Mouse (Mus musculus) spleen, postnatal 4 days (tissue): ENCODE results near the gene Anapc10.
"Not testable (repeated sequence)": the region's sequence is repeated elsewhere in the genome, so short reads cannot be mapped to it uniquely, and the experiment has no call there.

ENCODE experiments used
- DNase-seq, 2 experiments: peaks; one replicate each; pipeline ENCODE4 v3.0.0; 2022; ENCODE audit warnings: low spot score in 2 of 2

Anapc10 gene

DNA sequence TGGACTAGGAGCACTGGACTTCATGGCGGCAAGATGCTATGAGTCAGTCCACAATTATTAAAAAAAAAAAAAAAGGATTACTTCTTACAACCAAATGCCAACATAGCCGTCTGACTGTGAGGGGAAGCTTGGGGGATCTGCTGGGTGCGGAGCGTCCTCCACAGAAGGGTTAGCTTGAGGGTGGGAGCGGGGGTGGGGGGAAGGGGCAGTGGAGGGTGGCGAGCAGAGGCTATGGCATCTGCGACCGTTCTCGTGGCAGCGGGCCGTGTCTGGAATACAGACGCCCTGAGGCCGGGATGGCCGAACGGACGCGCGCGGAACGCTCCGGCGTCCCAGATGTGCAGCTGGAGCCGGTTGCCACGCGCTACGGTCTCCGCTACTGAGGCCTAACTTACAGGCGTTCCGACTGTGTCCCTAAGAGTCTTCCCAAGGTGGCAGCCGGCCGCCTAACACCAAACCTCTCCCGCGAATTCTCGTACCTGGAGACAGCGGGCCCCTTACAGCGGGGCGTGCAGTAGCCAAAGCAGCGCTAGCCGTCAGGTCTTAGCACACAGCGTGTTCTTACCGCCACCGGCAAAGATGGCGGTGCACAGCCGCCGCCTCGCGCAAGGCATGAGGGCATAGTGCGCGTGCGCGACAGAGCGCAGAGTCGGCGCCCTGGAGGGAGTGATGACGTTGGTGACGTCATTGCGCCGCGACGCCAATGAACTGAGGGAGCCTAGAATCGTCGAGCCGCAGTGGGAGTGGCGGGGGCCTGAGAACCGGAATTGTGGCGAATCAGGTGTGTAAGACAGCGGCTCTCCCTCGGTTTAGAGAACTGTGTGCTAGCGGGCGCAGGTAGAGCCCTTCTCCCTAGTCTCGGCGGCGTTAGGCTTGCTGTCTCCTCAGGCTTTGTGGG, at the start of gene Anapc10, which contains the start of gene Abce1:
TSS of gene Anapc10 (plus strand) at position 757 of the 898 bp plus-strand sequence.
TSS of gene Abce1 (minus strand) at position 677 of the 898 bp plus-strand sequence.
- DNase-seq = peak; percentile 98 to 99

DNA sequence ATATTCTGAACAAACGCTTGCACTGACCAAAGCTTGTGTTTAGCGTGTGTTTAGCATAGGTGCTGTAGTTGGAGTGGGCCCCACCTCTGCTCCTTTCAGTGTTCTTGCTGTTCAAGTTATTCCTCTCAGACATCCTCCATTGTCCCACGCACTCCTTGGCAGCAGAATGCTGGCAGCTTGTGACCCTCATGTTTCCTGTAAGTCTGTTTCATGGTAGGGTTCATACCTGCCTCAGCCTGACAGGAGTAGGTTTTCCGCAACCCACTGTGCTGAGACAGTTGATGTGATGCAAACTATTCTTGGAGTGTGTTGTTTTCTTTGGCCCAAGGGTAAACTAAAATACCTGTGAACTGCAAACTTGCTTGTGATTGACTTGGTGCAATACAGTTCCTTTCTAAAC, 35.2 kb upstream of the Anapc10 start:
- no peak for DNase-seq

DNA sequence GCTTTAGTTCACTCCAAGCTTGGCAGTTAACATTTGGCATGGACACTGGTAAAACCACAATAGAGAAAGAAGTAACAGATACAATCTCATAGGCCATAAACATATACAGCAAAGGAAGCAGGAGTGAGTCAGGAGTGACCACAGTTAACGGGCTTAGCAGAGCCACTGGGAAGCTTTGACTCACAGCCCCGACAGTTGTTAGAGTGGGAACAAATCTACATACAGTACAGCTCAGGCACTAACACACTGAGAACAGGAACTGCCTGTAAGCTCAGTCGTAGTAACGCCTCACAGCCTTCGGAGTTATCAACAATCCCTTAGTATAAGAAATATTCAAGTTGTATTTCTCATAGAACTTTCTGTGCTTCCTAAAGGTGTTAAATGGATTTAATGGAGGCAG, 32.6 kb upstream of the Anapc10 start:
- DNase-seq = no peak

DNA sequence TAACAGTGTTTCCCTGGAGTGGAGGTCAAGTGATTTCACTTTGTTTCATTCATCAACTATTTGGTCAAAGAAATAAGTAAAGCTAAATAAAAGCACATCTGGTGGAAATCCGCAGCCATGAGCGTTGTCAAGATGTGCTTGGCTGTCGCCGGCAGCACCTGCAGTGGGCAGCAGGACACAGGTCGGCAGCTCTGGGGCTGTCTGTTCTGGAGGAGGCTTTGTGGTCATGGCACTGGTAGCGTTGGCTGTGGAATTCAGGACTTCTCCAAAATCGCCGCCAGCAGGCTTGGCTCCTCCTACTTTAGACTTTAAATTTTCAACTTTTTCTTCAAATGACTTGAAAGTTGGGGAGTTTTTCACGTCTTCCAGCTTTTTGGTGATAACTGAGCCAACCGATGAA, 31.5 kb upstream of the Anapc10 start:
- DNase-seq = not testable (repeated sequence)

DNA sequence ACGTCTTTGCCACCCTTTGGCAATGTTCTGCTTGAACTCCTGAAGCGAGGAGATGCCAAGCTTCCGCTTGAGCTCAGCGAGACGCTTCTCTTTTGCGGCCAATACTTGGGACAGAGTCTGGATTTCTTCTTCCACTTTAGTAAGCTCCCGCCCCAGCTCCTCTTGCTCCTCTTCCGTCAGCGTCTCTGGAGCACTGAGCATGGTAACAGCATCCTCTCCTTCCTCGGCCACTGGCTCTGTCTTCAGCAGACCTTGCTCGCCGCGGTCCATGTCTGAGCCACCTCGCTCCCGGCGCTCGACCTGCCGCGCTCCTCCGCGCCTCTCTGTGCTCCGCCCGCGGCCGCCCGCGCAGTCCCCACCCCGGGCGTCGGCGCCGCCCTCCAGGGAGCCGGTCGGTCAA, 31.1 kb upstream of the Anapc10 start:
- DNase-seq = peak; percentile 16 to 66

DNA sequence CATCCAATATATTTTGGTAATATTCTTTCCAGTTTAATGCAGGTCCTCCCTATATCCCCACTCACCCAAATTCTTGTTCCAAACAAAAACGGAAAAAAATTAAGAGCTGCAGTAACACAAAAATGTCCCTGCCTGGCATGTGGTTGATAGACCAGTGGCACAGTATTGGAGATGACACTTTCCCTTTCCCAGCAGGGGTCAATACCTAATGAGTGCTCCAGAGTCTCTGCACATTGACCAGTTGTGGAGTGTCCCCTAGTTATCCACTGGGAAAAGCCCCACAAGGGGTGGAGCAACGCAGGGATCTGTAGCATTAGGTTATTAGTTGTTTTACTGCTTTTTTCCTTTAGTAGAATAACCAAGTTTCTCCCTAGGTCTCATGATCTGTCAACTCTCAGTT, 30.7 kb upstream of the Anapc10 start:
- DNase-seq = no peak

DNA sequence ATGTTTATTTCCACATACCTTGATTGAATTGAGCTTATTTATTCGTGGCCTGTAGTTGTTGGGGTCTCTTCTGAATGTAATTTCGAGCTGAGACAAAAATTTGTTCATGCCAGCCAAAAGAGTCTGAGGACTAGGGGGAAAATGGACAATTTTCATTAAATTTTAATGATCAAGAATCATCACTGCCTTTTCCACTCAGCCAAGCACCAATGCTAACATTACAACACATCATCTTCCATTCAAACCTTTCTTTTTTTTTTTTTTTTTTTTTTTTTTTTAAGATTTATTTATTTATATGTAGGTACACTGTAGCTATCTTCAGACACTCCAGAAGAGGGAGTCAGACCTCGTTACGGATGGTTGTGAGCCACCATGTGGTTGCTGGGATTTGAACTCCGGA, 25.7 kb upstream of the Anapc10 start:
- not testable (repeated sequence) for DNase-seq

DNA sequence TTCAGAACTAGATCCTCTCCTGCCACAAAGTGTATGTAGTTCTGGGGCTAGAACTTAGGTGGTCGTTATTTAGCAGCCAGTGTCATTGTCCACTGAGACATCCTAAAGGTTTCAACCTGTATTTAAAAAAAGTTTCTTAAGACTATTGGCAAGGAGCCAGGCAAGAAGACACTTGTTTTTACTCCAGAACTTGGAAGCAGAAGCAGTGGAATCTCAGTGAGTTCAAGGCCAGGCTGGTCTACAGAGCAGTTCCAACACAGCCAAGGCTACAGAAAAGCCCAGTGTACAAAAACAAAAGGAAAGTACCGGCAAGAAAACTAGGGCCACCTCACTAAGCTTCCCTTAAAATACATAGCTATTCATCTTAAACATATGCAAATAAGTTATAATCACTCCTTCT, 19.1 kb upstream of the Anapc10 start:
- DNase-seq = no peak

DNA sequence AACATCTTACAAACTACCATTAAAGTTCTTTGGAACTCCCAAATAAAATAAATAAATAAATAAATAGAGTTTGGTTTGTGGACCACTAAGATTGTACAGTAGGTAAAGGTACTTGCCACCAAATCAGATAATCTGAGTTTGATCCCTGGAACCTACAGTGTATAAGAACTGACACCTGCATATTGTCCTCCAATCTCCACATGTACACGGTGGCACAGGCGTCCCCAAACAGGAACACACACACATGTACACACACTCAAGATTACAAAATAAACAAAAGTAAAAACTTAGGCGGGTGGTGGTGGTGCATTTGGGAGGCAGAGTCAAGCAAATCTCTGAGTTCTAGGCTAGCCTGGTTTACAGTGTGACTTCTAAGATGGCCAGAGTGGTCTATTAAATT, 4.9 kb upstream of the Anapc10 start:
- DNase-seq = no peak

DNA sequence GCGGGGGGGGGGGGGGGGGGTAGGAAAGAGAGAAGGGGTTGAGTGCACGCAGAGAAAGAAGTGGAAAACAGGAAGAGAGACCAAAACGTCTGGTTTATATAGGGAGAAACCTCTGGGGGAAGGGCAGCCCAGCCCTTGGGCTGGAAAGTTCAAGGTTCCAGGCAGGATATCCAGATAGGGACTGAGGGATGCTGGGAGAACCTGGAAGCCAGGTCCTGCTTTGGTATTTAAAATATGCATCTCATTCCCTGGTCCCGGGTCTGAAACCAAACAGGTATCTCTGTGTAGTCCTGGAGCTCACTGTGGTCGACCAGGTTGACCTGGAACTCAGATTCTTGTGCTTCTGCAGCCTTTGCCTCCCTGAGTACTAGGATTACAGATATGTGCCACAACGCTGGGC, 1.1 kb downstream of the Anapc10 start:
- DNase-seq = no peak

DNA sequence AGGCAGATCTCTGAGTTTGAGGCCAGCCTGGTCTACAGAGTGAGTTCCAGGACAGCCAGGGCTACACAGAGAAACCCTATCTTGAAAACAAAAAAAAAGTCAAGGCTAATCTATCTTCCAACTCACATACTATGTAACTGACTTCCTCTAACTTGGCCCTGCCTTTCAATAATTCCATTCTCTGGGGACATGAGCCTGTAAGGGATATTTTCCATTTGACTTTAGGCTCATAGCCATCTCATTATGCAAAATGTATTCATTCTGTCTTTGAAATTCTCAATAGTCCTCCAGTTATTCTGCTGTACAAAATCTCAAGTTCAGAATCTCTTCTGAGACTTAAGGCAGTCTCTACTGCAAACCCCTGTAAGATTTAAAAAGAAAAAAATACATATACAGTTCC, 9.9 kb downstream of the Anapc10 start:
- no peak for DNase-seq

DNA sequence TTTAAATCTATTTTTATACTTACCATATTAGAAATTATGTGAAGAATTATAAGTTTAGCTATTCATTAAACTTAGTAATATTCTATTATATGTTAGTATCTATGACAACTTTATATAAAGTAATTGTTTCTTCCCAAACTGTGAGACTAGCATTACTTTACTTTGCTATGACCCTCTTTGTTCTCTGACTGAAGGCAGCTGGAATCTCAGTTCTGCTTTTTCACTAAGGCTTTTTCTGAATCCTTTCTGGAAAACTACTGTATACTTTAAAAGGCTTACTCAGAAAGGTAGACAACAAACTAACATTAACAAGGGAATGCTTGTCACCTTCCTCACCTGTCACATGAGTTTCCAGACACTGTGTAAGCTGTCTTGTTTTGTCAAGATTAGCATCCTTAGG, 11.7 kb downstream of the Anapc10 start:
- DNase-seq = no peak

DNA sequence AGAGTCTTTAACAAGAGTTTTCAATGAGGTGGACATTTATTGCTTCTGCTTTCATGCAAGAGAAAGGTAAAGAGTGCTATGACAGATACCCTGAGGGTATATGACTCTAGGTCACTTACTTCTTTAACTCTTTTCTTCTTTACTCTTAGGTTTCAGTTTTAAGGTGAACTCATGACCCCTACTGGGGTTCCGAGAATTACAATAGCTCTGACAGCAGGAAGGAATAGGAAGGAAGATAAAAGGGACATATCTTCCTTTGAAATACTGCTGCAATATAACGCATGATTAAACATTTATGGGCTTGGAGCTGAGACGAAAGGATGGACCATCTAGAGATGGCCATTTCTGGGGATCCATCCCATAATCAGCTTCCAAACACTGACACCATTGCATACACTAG, 13.0 kb downstream of the Anapc10 start:
- DNase-seq = no peak

DNA sequence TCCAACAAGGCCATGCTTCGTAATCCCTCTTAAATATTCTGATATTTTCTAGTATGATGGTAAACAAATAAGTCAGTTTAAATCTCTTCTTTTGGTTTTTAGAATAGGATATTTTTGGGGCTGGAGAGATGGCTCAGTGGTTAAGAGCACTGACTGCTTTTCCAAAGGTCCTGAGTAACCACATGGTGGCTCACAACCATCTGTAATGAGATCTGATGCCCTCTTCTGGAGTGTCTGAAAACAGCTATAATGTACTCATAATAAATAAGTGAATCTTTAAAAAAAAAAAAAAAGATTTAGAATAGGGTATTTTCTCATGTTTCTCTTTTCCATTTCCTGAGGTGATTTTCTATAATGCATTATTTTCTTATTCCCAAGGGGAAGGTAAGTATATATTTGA, 16.3 kb downstream of the Anapc10 start:
- no peak for DNase-seq

DNA sequence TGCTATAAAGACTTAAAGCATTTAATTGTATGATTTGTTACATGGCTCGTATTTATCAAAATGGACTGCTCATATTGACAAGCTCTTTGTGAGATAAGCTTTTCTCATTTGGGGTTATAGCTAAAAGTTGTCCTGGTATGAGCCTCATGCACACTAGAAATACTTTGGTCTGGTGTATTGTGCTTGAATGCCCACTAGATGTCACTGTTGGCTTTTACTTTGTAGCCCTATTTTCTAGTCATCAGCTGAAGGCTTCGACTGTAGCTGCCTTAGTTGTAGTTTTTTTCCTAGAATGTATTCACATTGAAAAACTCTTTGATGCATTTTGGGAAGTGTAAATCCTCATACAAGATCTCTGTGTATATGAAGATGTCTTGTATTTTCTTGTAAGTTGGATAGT, 22.7 kb downstream of the Anapc10 start:
- no peak for DNase-seq

DNA sequence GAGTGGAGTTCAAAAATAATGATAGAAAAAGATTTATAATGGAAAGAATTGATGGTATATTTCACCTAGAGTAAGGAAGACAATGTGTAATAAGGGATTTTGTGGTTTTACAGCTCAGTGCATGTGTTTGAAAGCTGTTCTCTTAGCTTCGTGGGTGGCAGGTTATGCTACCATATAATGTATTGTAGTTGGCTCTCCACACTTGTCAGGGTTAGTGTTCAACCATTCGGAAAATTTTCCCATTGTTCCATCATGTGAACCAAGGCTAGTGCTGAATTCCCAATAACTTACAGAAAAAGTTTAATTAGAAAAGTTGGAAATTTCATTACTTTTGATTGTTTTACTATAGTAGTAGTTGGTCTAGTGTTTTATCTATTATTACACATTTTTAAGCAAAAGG, 36.6 kb downstream of the Anapc10 start:
- DNase-seq = no peak

DNA sequence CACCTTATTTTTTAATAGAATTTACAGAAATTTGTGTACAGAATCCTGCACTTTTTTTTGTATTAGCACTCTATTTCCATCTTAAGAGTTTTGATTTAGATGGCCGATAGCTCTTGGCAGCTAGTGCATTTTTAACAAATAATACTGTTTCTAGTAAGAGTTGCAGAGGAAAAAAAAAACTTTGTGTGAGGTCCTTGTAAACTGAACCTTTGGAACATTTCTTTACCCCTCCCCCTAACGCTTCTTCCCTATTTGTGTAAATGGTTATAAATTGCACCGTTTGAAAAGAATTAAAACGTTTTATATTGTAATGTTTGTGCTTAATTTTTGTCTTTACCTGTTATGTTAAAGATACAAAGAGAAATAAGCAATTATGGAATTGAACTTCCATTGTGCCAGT, 37.0 kb downstream of the Anapc10 start:
- no peak for DNase-seq

DNA sequence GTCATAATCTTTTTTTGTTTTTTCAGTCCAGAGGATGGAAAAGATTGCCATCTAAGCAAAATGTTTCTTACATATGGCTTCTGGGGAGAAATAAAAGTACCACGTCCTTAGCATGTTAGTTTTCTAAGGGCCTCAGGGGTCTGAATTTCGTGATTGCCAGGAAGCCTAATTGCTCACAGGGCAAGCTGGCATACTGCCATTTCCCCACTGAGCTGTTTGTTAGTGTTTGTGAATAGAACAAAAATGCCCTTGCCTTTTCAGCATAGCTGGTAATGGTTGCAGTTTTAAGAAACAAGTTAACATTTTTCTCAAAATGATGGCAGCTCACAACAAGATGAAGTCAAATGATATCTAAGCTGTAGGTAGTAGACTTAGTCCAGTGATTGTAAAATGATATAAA, 38.7 kb downstream of the Anapc10 start:
- no peak for DNase-seq

DNA sequence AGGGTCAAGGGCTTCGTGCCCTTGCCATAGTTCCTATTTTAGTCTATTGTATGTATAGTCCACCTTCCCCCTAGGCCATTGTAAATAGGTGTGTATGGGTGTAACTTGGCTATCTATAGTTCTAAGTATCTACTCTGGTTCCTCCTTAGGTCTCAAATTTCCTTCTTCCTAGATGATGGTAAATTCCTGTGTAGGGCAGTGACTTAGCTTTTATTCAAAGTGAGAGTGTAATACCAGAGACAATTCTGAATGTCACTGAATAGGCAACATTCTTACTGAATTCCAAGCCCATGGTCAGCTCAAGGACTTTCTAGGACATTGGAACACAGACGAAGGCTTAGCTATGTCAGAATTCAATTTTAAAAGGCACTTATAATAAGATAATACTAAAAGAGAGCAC, 83.3 kb downstream of the Anapc10 start:
- DNase-seq = not testable (repeated sequence)

DNA sequence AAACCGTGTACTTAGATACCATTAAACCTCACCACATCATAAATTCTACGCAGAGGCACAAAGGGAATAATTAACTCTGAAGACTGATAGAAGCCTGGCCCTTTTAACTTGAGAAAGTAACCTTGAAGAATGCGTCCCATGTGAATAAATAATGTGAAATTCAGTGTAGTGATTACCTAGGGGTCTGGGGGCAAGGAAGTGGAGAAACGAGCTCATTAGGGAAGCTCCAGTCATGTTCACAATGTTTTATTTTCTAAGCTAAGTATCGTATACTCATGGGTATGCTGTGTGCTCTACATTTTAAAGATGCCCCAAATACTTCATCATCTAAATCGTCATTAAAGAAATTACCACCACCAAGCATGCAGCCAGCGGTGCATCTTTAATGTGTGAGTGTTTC, 85.1 kb downstream of the Anapc10 start:
- no peak for DNase-seq

DNA sequence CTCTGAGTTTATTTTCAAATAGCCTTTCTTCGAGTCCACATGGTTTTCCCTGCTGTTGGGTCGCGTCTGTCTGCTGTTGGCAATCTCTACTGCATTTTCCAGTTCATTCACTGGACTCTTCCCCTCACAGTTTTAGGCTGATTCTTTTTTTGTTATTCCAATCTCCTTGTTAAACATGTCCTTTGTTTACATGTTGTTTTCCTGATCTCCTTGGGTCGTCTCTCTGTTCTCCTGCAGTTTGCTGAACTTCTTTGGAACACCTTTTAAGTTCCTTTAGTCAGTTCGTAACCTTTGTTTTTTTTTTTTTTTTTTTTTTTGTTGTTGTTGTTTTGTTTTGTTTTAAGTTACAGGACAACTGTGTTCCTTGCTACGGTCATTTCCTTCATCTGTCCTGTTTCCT, 92.9 kb downstream of the Anapc10 start:
- DNase-seq = no peak

DNA sequence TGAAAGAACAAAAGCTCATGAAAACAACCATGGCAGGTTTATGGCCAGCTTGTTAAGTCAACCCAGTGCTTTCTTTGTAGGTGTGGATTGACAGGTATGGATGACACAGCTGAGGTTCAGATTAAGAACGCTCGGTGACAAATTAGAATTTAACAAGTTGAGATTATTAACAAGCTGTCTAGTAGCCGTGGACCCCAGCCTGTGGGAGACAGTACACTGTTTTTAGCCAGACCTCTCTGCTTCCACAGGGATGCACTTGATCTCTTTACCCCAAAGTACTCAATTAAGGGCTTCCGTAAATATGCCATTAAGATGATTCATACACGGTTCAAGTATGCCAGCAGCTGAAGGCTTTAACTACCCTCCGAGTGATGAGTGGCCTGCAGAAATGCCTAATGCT, 95.4 kb downstream of the Anapc10 start:
- no peak for DNase-seq

DNA sequence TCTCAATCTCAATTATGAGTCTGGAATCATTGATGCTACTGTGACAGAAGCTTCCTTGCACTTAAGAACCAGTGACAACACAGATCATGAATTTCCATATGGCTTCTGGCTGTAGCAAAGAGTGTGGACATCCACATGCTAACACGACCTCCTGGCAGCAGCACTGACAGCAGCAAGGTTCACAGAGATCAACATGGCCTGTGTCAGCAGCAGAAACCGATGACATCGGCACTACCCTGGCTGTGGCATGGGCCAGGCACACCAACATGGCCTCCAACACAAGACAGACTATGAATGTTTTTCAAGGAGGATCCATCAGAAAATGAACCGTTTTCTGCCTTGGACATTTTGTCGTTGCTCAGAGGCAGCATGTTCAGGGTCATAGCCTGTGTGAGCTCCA, 114.9 kb downstream of the Anapc10 start:
- DNase-seq = no peak
